Mouse (Mus musculus) lung, embryonic 15.5 days (tissue): ENCODE measurements around the gene Otub2. TPM values are rescaled to one million over a fixed set of nuclear protein-coding genes. Genes with fewer than 3 reads are reported as not detected.

ENCODE experiments used
- polyA plus RNA-seq: library from polyadenylated mRNA; unstranded; fragments of >200 nt; fragmentation: Nextera tagmentation; extraction: Ambion mirVana; gene quantifications from 2 replicates; pipeline ENCODE4 v1.2.1, GENCODE M21; 2015

Otub2 gene
- polyA plus RNA-seq, 1 experiment from 2014 or later, result 8.8 TPM

Other genes with a start within 250 kb of the Otub2 start
- gene Prima1, start 146.5 kb upstream of the Otub2 start, polyA plus RNA-seq, result 0.34 and 0.36 TPM in 2 replicates
- gene Fam181a, start 77.7 kb upstream of the Otub2 start, polyA plus RNA-seq, result 0.34 TPM in 1 of 2 replicates, not detected in the other
- gene Asb2, start 32.7 kb upstream of the Otub2 start, polyA plus RNA-seq, result 8.6 TPM in 2 replicates
- gene 9330161L09Rik, start 19.1 kb downstream of the Otub2 start, polyA plus RNA-seq, result 0.16 TPM in 1 of 2 replicates, not detected in the other
- gene Ddx24, start 37.1 kb downstream of the Otub2 start, polyA plus RNA-seq, result 76.7 and 83.1 TPM in 2 replicates
- gene Ifi27, start 45.5 kb downstream of the Otub2 start, polyA plus RNA-seq, result 45.6 and 51.1 TPM in 2 replicates
- 10.5 and 13.5 TPM in 2 replicates for gene Ifi27l2a, start 55.0 kb downstream of the Otub2 start, polyA plus RNA-seq
- gene Ifi27l2b, start 68.5 kb downstream of the Otub2 start, polyA plus RNA-seq, result not detected in 2 replicates
- 1.3 and 2.2 TPM in 2 replicates for gene Ppp4r4, start 143.6 kb downstream of the Otub2 start, polyA plus RNA-seq
- 0.19 and 0.24 TPM in 2 replicates for gene Serpina10, start 242.8 kb downstream of the Otub2 start, polyA plus RNA-seq